Mouse (Mus musculus): ENCODE measurements around the gene Stk17b. TPM values are rescaled to one million over a fixed set of nuclear protein-coding genes. Genes with fewer than 3 reads are reported as not detected.

The Stk17b gene
- total RNA-seq, 1 experiment = 10.7 TPM

- H3K27ac ChIP-seq (ENCODE audit: insufficient read depth, low read depth, low read length, poor library complexity, severe bottlenecking) = no peak overlapping the region
- H3K9ac ChIP-seq (ENCODE audit: insufficient read depth, low read depth, low read length, poor library complexity, severe bottlenecking) = no peak overlapping the region
- TF ChIP-seq MAFK (IDR thresholded peaks at IDR 0.05; ENCODE audit: insufficient read depth, low read depth, low read length) = no peak
- TF ChIP-seq ZC3H11A (IDR thresholded peaks at IDR 0.05; ENCODE audit: borderline replicate concordance, low read depth, low read length) = no peak
- peaks cover 2% of the 10 kb centered on the region; the same call in 1 of the 2 replicates for H3K36me3 ChIP-seq (ENCODE audit: control insufficient read depth, insufficient read depth, low read length, poor library complexity, severe bottlenecking)
- no peaks in the 10 kb centered on the region for H3K4me1 ChIP-seq (ENCODE audit: control insufficient read depth in 2 of 2, insufficient read depth in 2 of 2, low read length in 2 of 2, poor library complexity in 1 of 2)
- in situ Hi-C loops (cut with MboI; ENCODE audit: low sequenced_read_pairs in 2 of 2, unreplicated experiment in 2 of 2) = no loop called here
- DNase-seq (ENCODE audit: low read depth, low spot score) = no peak
- H3K9me3 ChIP-seq (ENCODE audit: control insufficient read depth, insufficient read depth, low read depth, low read length) = no peaks in the 10 kb centered on the region
- no peak overlapping the region for H3K4me3 ChIP-seq (ENCODE audit: insufficient read depth in 1 of 2, low read depth in 1 of 2, low read length in 2 of 2, poor library complexity in 1 of 2, severe bottlenecking in 1 of 2)
Measured at GRCm38 (mm10) chr1:53776176-53776905, 8.7 kb downstream of the Stk17b start.

GRCm38 (mm10) chr1:53775545-53775944 lies 9.5 kb downstream of the Stk17b start:
- Histone ChIP-seq H3K9me3 (ENCODE audit: control insufficient read depth, insufficient read depth, low read depth, low read length) (no peaks in the 10 kb centered on the region), H3K9ac (ENCODE audit: insufficient read depth, low read depth, low read length, poor library complexity, severe bottlenecking) (no peak overlapping the region), H3K4me1 (ENCODE audit: control insufficient read depth in 2 of 2, insufficient read depth in 2 of 2, low read length in 2 of 2, poor library complexity in 1 of 2) (no peaks in the 10 kb centered on the region), H3K27ac (ENCODE audit: insufficient read depth, low read depth, low read length, poor library complexity, severe bottlenecking) (no peak overlapping the region), H3K4me3 (ENCODE audit: insufficient read depth in 1 of 2, low read depth in 1 of 2, low read length in 2 of 2, poor library complexity in 1 of 2, severe bottlenecking in 1 of 2) (no peak overlapping the region), H3K36me3 (ENCODE audit: control insufficient read depth, insufficient read depth, low read length, poor library complexity, severe bottlenecking) (peaks cover 2% of the 10 kb centered on the region; the same call in 1 of the 2 replicates)
- no peak for DNase-seq (ENCODE audit: low read depth, low spot score)
- in situ Hi-C loops (cut with MboI; ENCODE audit: low sequenced_read_pairs in 2 of 2, unreplicated experiment in 2 of 2) = no loop called here
- TF ChIP-seq HCFC1 (IDR thresholded peaks at IDR 0.05; ENCODE audit: borderline replicate concordance, insufficient read depth, low read length) = no peak
- no peak for TF ChIP-seq ZC3H11A (IDR thresholded peaks at IDR 0.05; ENCODE audit: borderline replicate concordance, low read depth, low read length)
- TF ChIP-seq CHD2 (IDR thresholded peaks at IDR 0.05; ENCODE audit: low read depth, low read length) = no peak

GRCm38 (mm10) chr1:53775036-53775435 lies 10.0 kb downstream of the Stk17b start:
- in situ Hi-C loops (cut with MboI; ENCODE audit: low sequenced_read_pairs in 2 of 2, unreplicated experiment in 2 of 2) = no loop called here
- H3K36me3 ChIP-seq (ENCODE audit: control insufficient read depth, insufficient read depth, low read length, poor library complexity, severe bottlenecking) = peaks cover 2% of the 10 kb centered on the region; the same call in 1 of the 2 replicates
- H3K4me1 ChIP-seq (ENCODE audit: control insufficient read depth in 2 of 2, insufficient read depth in 2 of 2, low read length in 2 of 2, poor library complexity in 1 of 2) = no peaks in the 10 kb centered on the region
- no peak for DNase-seq (ENCODE audit: low read depth, low spot score)
- no peak overlapping the region for H3K9ac ChIP-seq (ENCODE audit: insufficient read depth, low read depth, low read length, poor library complexity, severe bottlenecking)
- H3K27ac ChIP-seq (ENCODE audit: insufficient read depth, low read depth, low read length, poor library complexity, severe bottlenecking) = no peak overlapping the region
- TF ChIP-seq MAFK (IDR thresholded peaks at IDR 0.05; ENCODE audit: insufficient read depth, low read depth, low read length) = no peak
- no peak for TF ChIP-seq ZNF384 (IDR thresholded peaks at IDR 0.05; ENCODE audit: low read depth, low read length)
- no peak for TF ChIP-seq HCFC1 (IDR thresholded peaks at IDR 0.05; ENCODE audit: borderline replicate concordance, insufficient read depth, low read length)
- TF ChIP-seq ZC3H11A (IDR thresholded peaks at IDR 0.05; ENCODE audit: borderline replicate concordance, low read depth, low read length) = no peak
- no peak for TF ChIP-seq CHD2 (IDR thresholded peaks at IDR 0.05; ENCODE audit: low read depth, low read length)
- no peaks in the 10 kb centered on the region for H3K9me3 ChIP-seq (ENCODE audit: control insufficient read depth, insufficient read depth, low read depth, low read length)
- no peak overlapping the region for H3K4me3 ChIP-seq (ENCODE audit: insufficient read depth in 1 of 2, low read depth in 1 of 2, low read length in 2 of 2, poor library complexity in 1 of 2, severe bottlenecking in 1 of 2)

- in situ Hi-C loops (cut with MboI; ENCODE audit: low sequenced_read_pairs in 2 of 2, unreplicated experiment in 2 of 2) = no loop called here
- TF ChIP-seq ZNF384 (IDR thresholded peaks at IDR 0.05; ENCODE audit: low read depth, low read length) (no peak), MAFK (IDR thresholded peaks at IDR 0.05; ENCODE audit: insufficient read depth, low read depth, low read length) (no peak), CHD2 (IDR thresholded peaks at IDR 0.05; ENCODE audit: low read depth, low read length) (no peak), HCFC1 (IDR thresholded peaks at IDR 0.05; ENCODE audit: borderline replicate concordance, insufficient read depth, low read length) (no peak), ZC3H11A (IDR thresholded peaks at IDR 0.05; ENCODE audit: borderline replicate concordance, low read depth, low read length) (no peak)
- Histone ChIP-seq H3K27ac (ENCODE audit: insufficient read depth, low read depth, low read length, poor library complexity, severe bottlenecking) (no peak overlapping the region), H3K36me3 (ENCODE audit: control insufficient read depth, insufficient read depth, low read length, poor library complexity, severe bottlenecking) (peaks cover 2% of the 10 kb centered on the region; the same call in 1 of the 2 replicates), H3K9me3 (ENCODE audit: control insufficient read depth, insufficient read depth, low read depth, low read length) (no peaks in the 10 kb centered on the region), H3K9ac (ENCODE audit: insufficient read depth, low read depth, low read length, poor library complexity, severe bottlenecking) (no peak overlapping the region), H3K4me3 (ENCODE audit: insufficient read depth in 1 of 2, low read depth in 1 of 2, low read length in 2 of 2, poor library complexity in 1 of 2, severe bottlenecking in 1 of 2) (no peak overlapping the region), H3K4me1 (ENCODE audit: control insufficient read depth in 2 of 2, insufficient read depth in 2 of 2, low read length in 2 of 2, poor library complexity in 1 of 2) (no peaks in the 10 kb centered on the region)
- no peak for DNase-seq (ENCODE audit: low read depth, low spot score)
Measured at GRCm38 (mm10) chr1:53774571-53774970, 10.5 kb downstream of the Stk17b start.

GRCm38 (mm10) chr1:53773994-53774393 lies 11.0 kb downstream of the Stk17b start:
- TF ChIP-seq HCFC1 (IDR thresholded peaks at IDR 0.05; ENCODE audit: borderline replicate concordance, insufficient read depth, low read length) = no peak
- TF ChIP-seq MAFK (IDR thresholded peaks at IDR 0.05; ENCODE audit: insufficient read depth, low read depth, low read length) = no peak
- no peak for TF ChIP-seq CHD2 (IDR thresholded peaks at IDR 0.05; ENCODE audit: low read depth, low read length)
- TF ChIP-seq ZNF384 (IDR thresholded peaks at IDR 0.05; ENCODE audit: low read depth, low read length) = no peak
- no peak for TF ChIP-seq ZC3H11A (IDR thresholded peaks at IDR 0.05; ENCODE audit: borderline replicate concordance, low read depth, low read length)
- no peaks in the 10 kb centered on the region for H3K4me1 ChIP-seq (ENCODE audit: control insufficient read depth in 2 of 2, insufficient read depth in 2 of 2, low read length in 2 of 2, poor library complexity in 1 of 2)
- no peaks in the 10 kb centered on the region for H3K9me3 ChIP-seq (ENCODE audit: control insufficient read depth, insufficient read depth, low read depth, low read length)
- peaks cover 2% of the 10 kb centered on the region; the same call in 1 of the 2 replicates for H3K36me3 ChIP-seq (ENCODE audit: control insufficient read depth, insufficient read depth, low read length, poor library complexity, severe bottlenecking)
- DNase-seq (ENCODE audit: low read depth, low spot score) = no peak
- H3K27ac ChIP-seq (ENCODE audit: insufficient read depth, low read depth, low read length, poor library complexity, severe bottlenecking) = no peak overlapping the region
- no peak overlapping the region for H3K4me3 ChIP-seq (ENCODE audit: insufficient read depth in 1 of 2, low read depth in 1 of 2, low read length in 2 of 2, poor library complexity in 1 of 2, severe bottlenecking in 1 of 2)
- in situ Hi-C loops (cut with MboI; ENCODE audit: low sequenced_read_pairs in 2 of 2, unreplicated experiment in 2 of 2) = no loop called here
- no peak overlapping the region for H3K9ac ChIP-seq (ENCODE audit: insufficient read depth, low read depth, low read length, poor library complexity, severe bottlenecking)
